In genomic region chr9:104321519-104321918, GRCm38 (mm10) we compare ENCODE assay signal across 12 mouse cellular contexts. TPM values are rescaled to one million over a fixed set of nuclear protein-coding genes. Genes with fewer than 3 reads are reported as not detected.
"Had no signal": no experiment of that assay in that cellular context is flagged by ENCODE, and none has a peak within 500 bp of the region (broad histone marks: within the 10 kb centered on the region; RNA-seq: fewer than 3 reads in every experiment).

No protein-coding gene starts in this region.

- H3K36me3 ChIP-seq: limb, embryonic 13.5 days; midbrain, embryonic 12.5 days; neural tube, embryonic 12.5 days had no signal

- H3K27ac ChIP-seq: kidney, postnatal 0 days; limb, embryonic 13.5 days; liver, embryonic 14.5 days; midbrain, embryonic 12.5 days; neural tube, embryonic 12.5 days had no signal

- ATAC-seq: midbrain, embryonic 16.5 days had no signal

- H3K4me1 ChIP-seq: limb, embryonic 13.5 days; midbrain, embryonic 12.5 days; neural tube, embryonic 12.5 days had no signal

- H3K27me3 ChIP-seq: limb, embryonic 13.5 days; midbrain, embryonic 12.5 days; neural tube, embryonic 12.5 days had no signal

- H3K9me3 ChIP-seq: limb, embryonic 13.5 days; midbrain, embryonic 12.5 days; neural tube, embryonic 12.5 days had no signal

- DNase-seq: kidney, postnatal 36 days; layer of hippocampus, adult 9-11 months; lung, adult 18-20 months; thymus, adult 18-20 months; thymus, postnatal 14 days had no signal

- H3K4me3 ChIP-seq: limb, embryonic 13.5 days; midbrain, embryonic 12.5 days; neural tube, embryonic 12.5 days had no signal

- H3K4me2 ChIP-seq: limb, embryonic 13.5 days; midbrain, embryonic 12.5 days; neural tube, embryonic 12.5 days had no signal

- H3K9ac ChIP-seq: limb, embryonic 13.5 days; liver, embryonic 14.5 days; midbrain, embryonic 12.5 days; neural tube, embryonic 12.5 days had no signal

RNA-seq across cellular contexts. Expression of gene Acpp, which starts 16.0 kb away (rescaled TPM):
- total RNA-seq: layer of hippocampus, postnatal 36 days had no signal
- polyA plus RNA-seq: neural tube, embryonic 12.5 days had no signal
